Mouse (Mus musculus): ENCODE data around the gene Vstm5.

GRCm38 (mm10) chr9:15307257-15307656, 68.4 kb downstream of the Vstm5 start:
- no peak for TF ChIP-seq EP300 (IDR thresholded peaks at IDR 0.05)
- no peak for TF ChIP-seq CTCF (IDR thresholded peaks at IDR 0.05)
